Comparison of ENCODE assay signal across 7 mouse cellular contexts in genomic region chr4:138216891-138217392, GRCm38 (mm10). TPM values are rescaled to one million over a fixed set of nuclear protein-coding genes. Genes with fewer than 3 reads are reported as not detected.
DNase-seq lines count a peak whose midpoint lies in the region; ATAC-seq lines count a peak whose summit lies in the region.

No protein-coding gene starts in this region.

- H3K4me2 ChIP-seq in intestine, embryonic 15.5 days (replicated peaks) = peak overlapping the region; percentile 79

- peaks cover 24% of the 10 kb centered on the region for H3K4me1 ChIP-seq in intestine, embryonic 15.5 days (replicated peaks)
- H3K4me1 ChIP-seq in midbrain, embryonic 10.5 days = peaks cover 33% of the 10 kb centered on the region

- peak overlapping the region; percentile 99 for H3K27ac ChIP-seq in intestine, embryonic 15.5 days
- peak overlapping the region; percentile 99 for H3K27ac ChIP-seq in midbrain, embryonic 10.5 days (replicated peaks)

- no peaks in the 10 kb centered on the region for H3K9me3 ChIP-seq in intestine, embryonic 15.5 days
- H3K9me3 ChIP-seq in midbrain, embryonic 10.5 days (replicated peaks) = no peaks in the 10 kb centered on the region

- DNase-seq in adrenal gland, adult 2 months = peak; percentile 99
- DNase-seq in embryo, embryonic 11.5 days (ENCODE audit: low read depth, low spot score) = peak; percentile 96
- peak; percentile 97 for DNase-seq in gastrocnemius, postnatal 36 days
- peak; percentile 96 to 99 for DNase-seq in left cerebral cortex, postnatal 25 days (ENCODE audit: low spot score in 2 of 2)
- peak; percentile 99 for DNase-seq in midbrain, embryonic 10.5 days (ENCODE audit: low spot score)
- DNase-seq in right cerebral cortex, postnatal 4 days = peak; percentile 98

- WGBS in intestine, embryonic 15.5 days = under 1% methylated on average over 68 of the region's 68 CpGs
- under 1% methylated on average over 66 of the region's 68 CpGs for WGBS in midbrain, embryonic 10.5 days

- no peaks in the 10 kb centered on the region for H3K27me3 ChIP-seq in intestine, embryonic 15.5 days (replicated peaks)
- H3K27me3 ChIP-seq in midbrain, embryonic 10.5 days (ENCODE audit: low read depth, poor library complexity, severe bottlenecking) = no peaks in the 10 kb centered on the region

- H3K9ac ChIP-seq in intestine, embryonic 15.5 days = peak overlapping the region; percentile 96

- peak overlapping the region; percentile 95 for H3K4me3 ChIP-seq in intestine, embryonic 15.5 days (replicated peaks)
- peak overlapping the region; percentile 87 for H3K4me3 ChIP-seq in midbrain, embryonic 10.5 days

- ATAC-seq in intestine, embryonic 15.5 days = peak; percentile 98

- no peaks in the 10 kb centered on the region; the same call in 1 of the 2 replicates for H3K36me3 ChIP-seq in intestine, embryonic 15.5 days
- peaks cover 32% of the 10 kb centered on the region for H3K36me3 ChIP-seq in midbrain, embryonic 10.5 days

- intact Hi-C loops in gastrocnemius, postnatal 36 days (cut with DNase I) = no loop called here
- intact Hi-C loops in left cerebral cortex, postnatal 25 days (cut with DNase I) = loop anchor here (10.0 kb wide), 1 partner anchor 372 kb away; no protein-coding TSS in a partner anchor

RNA-seq across cellular contexts. Expression of gene Hp1bp3, which starts 0.8 kb away (rescaled TPM):
- 100 to 1,000 TPM; 202 to 222 TPM for total RNA-seq in adrenal gland, adult 2 months (2021)
- 40.0 and 49.8 TPM in 2 replicates for polyA plus RNA-seq in adrenal gland, adult 2 months (2012; rRNA removed)
- total RNA-seq in gastrocnemius, postnatal 36 days (2021) = 10 to 100 TPM; 46.7 to 52.0 TPM
- 110 and 129 TPM in 2 replicates for polyA plus RNA-seq in intestine, embryonic 15.5 days (2015; fragmentation: Nextera tagmentation; extraction: Ambion mirVana)
- total RNA-seq in left cerebral cortex, postnatal 25 days (2021) = 100 to 1,000 TPM; 169 to 180 TPM
- 153 and 178 TPM in 2 replicates for polyA plus RNA-seq in midbrain, embryonic 10.5 days (2016; fragmentation: Nextera tagmentation; extraction: Ambion mirVana)

RNA-seq across cellular contexts. Expression of gene Sh2d5, which starts 33.3 kb away (rescaled TPM):
- total RNA-seq in adrenal gland, adult 2 months (2021) = 1 to 10 TPM; 1.8 to 2.0 TPM
- polyA plus RNA-seq in adrenal gland, adult 2 months (2012; rRNA removed) = 3.4 and 3.7 TPM in 2 replicates
- under 1 TPM; 0.08 to 0.12 TPM for total RNA-seq in gastrocnemius, postnatal 36 days (2021)
- polyA plus RNA-seq in intestine, embryonic 15.5 days (2015; fragmentation: Nextera tagmentation; extraction: Ambion mirVana) = 0.62 and 0.69 TPM in 2 replicates
- 10 to 100 TPM; 60.0 to 68.4 TPM for total RNA-seq in left cerebral cortex, postnatal 25 days (2021)
- 0.83 and 1.3 TPM in 2 replicates for polyA plus RNA-seq in midbrain, embryonic 10.5 days (2016; fragmentation: Nextera tagmentation; extraction: Ambion mirVana)

RNA-seq across cellular contexts. Expression of gene Kif17, which starts 33.3 kb away (rescaled TPM):
- total RNA-seq in adrenal gland, adult 2 months (2021) = 1 to 10 TPM; 2.7 to 2.8 TPM
- 4.0 and 4.3 TPM in 2 replicates for polyA plus RNA-seq in adrenal gland, adult 2 months (2012; rRNA removed)
- not detected for total RNA-seq in gastrocnemius, postnatal 36 days (2021)
- polyA plus RNA-seq in intestine, embryonic 15.5 days (2015; fragmentation: Nextera tagmentation; extraction: Ambion mirVana) = 0.83 and 0.95 TPM in 2 replicates
- total RNA-seq in left cerebral cortex, postnatal 25 days (2021) = 10 to 100 TPM; 23.7 to 25.1 TPM
- polyA plus RNA-seq in midbrain, embryonic 10.5 days (2016; fragmentation: Nextera tagmentation; extraction: Ambion mirVana) = 0.53 and 0.55 TPM in 2 replicates

Comparison
In these comparisons a context has a peak if more than half of its experiments do, and no peak if none do; other contexts are left out.
1. Peak in every context shown above with its lines: DNase-seq, ATAC-seq, H3K4me3 ChIP-seq and H3K27ac ChIP-seq.
2. RNA of gene Sh2d5, which starts 33.3 kb away (total RNA-seq): 60.0 to 68.4 TPM in left cerebral cortex, postnatal 25 days; 1.8 to 2.0 TPM in adrenal gland, adult 2 months and 0.08 to 0.12 TPM in gastrocnemius, postnatal 36 days; every median in the first group is over 10 times any median in the second.
3. RNA of gene Kif17, which starts 33.3 kb away (total RNA-seq): 23.7 to 25.1 TPM in left cerebral cortex, postnatal 25 days; 2.7 to 2.8 TPM in adrenal gland, adult 2 months and not detected in gastrocnemius, postnatal 36 days; every median in the first group is over 4 times any median in the second.